Mouse (Mus musculus): ENCODE measurements around the gene Zfyve19. TPM values are rescaled to one million over a fixed set of nuclear protein-coding genes. Genes with fewer than 3 reads are reported as not detected.

Gene Zfyve19
- polyA plus RNA-seq, 1 experiment from 2014 or later, result 55.0 TPM

GRCm38 (mm10) chr2:119250826-119251478, 42.5 kb downstream of the Zfyve19 start:
- ATAC-seq (ENCODE audit: insufficient number of reproducible peaks, low FRiP score, low TSS enrichment, low read depth), result peak; percentile 52
- no peak overlapping the region for H3K4me3 ChIP-seq (ENCODE audit: low read depth, low read length)
- H3K36me3 ChIP-seq (ENCODE audit: control insufficient read depth, insufficient read depth, low read length), result no peaks in the 10 kb centered on the region
- H3K9ac ChIP-seq (ENCODE audit: low read length), result no peak overlapping the region
- 15% methylated on average over 11 of the region's 11 CpGs for WGBS
- peaks cover 7% of the 10 kb centered on the region; the same call in 1 of the 2 replicates for H3K27me3 ChIP-seq (ENCODE audit: control insufficient read depth, insufficient read depth, low read length)
- 0 out of 2 replicates have a peak, but pooled peaks cover 2% of the 10 kb centered on the region for H3K4me1 ChIP-seq (ENCODE audit: control insufficient read depth, insufficient read depth, low read length)
- no peak overlapping the region for H3K27ac ChIP-seq (replicated peaks; ENCODE audit: low read depth, low read length)
- H3K9me3 ChIP-seq (ENCODE audit: control insufficient read depth, low read length), result no peaks in the 10 kb centered on the region
- peak; percentile 93 for DNase-seq (ENCODE audit: low spot score)
- no peak overlapping the region for H3K4me2 ChIP-seq (ENCODE audit: low read depth, severe bottlenecking)

GRCm38 (mm10) chr2:119254976-119255375, 46.6 kb downstream of the Zfyve19 start:
- no peak for DNase-seq (ENCODE audit: low spot score)
- H3K4me2 ChIP-seq (ENCODE audit: low read depth, severe bottlenecking), result no peak overlapping the region
- no peaks in the 10 kb centered on the region for H3K4me1 ChIP-seq (ENCODE audit: control insufficient read depth, insufficient read depth, low read length)
- no peak overlapping the region for H3K27ac ChIP-seq (replicated peaks; ENCODE audit: low read depth, low read length)
- no peak overlapping the region for H3K4me3 ChIP-seq (ENCODE audit: low read depth, low read length)
- no peak for ATAC-seq (ENCODE audit: insufficient number of reproducible peaks, low FRiP score, low TSS enrichment, low read depth)
- H3K9ac ChIP-seq (ENCODE audit: low read length), result no peak overlapping the region
- peaks cover 7% of the 10 kb centered on the region; the same call in 1 of the 2 replicates for H3K27me3 ChIP-seq (ENCODE audit: control insufficient read depth, insufficient read depth, low read length)
- H3K36me3 ChIP-seq (ENCODE audit: control insufficient read depth, insufficient read depth, low read length), result no peaks in the 10 kb centered on the region
- WGBS, result 27% methylated on average over 7 of the region's 7 CpGs
- no peaks in the 10 kb centered on the region for H3K9me3 ChIP-seq (ENCODE audit: control insufficient read depth, low read length)

DNA sequence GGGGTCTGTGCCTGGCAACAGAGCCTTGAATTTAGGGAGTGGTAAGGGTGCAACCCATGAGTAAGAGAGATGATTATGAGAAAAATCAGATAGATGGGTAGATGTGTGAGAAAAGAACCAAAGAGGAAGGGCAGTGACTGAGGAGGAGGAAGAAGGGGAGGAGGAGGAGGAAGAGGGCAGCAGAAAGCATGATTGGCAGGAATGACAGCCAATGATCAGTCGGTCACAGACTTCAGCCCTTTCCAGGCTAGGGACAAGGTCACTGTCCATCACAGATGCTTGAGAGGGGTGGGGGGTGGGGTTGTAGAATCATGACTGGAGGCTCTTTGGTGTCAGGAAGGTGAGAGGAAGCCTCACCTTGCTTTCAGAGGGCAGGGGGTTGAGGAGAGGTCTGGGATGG, 52.1 kb downstream of the Zfyve19 start:
- Histone ChIP-seq H3K4me2 (ENCODE audit: low read depth, severe bottlenecking) (no peak overlapping the region), H3K4me3 (ENCODE audit: low read depth, low read length) (no peak overlapping the region), H3K9ac (ENCODE audit: low read length) (no peak overlapping the region), H3K36me3 (ENCODE audit: control insufficient read depth, insufficient read depth, low read length) (no peaks in the 10 kb centered on the region), H3K4me1 (ENCODE audit: control insufficient read depth, insufficient read depth, low read length) (peaks cover 6% of the 10 kb centered on the region), H3K27ac (replicated peaks; ENCODE audit: low read depth, low read length) (no peak overlapping the region), H3K9me3 (ENCODE audit: control insufficient read depth, low read length) (no peaks in the 10 kb centered on the region), H3K27me3 (ENCODE audit: control insufficient read depth, insufficient read depth, low read length) (0 out of 2 replicates have a peak, but pooled peaks cover under 1% of the 10 kb centered on the region)
- WGBS, result 72% methylated on average over 1 of the region's 1 CpGs
- DNase-seq (ENCODE audit: low spot score) (no peak), ATAC-seq (ENCODE audit: insufficient number of reproducible peaks, low FRiP score, low TSS enrichment, low read depth) (no peak)

DNA sequence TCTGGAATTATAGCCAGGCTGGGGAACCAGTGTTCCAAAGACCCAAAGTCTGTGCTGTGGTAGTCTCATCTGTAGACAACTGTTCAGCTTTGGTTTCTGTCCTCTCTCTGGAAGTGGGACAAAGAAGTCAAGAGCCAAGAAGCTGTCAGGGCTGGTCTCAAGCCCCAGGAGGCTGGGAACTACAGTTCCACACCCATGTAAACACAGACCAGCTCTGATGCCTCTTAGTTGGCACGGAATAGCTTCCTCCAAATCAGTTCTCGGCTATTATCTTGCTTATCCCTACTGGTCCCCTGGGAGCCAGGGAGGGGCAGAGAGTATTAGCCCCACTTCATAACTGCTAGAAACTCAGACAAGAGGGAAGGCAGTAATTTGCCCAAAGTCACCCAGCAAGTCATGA, 52.9 kb downstream of the Zfyve19 start:
- H3K27me3 ChIP-seq (ENCODE audit: control insufficient read depth, insufficient read depth, low read length), result no peaks in the 10 kb centered on the region
- no peak overlapping the region for H3K9ac ChIP-seq (ENCODE audit: low read length)
- H3K4me1 ChIP-seq (ENCODE audit: control insufficient read depth, insufficient read depth, low read length), result peaks cover 6% of the 10 kb centered on the region
- H3K4me2 ChIP-seq (ENCODE audit: low read depth, severe bottlenecking), result no peak overlapping the region
- DNase-seq (ENCODE audit: low spot score) (no peak), ATAC-seq (ENCODE audit: insufficient number of reproducible peaks, low FRiP score, low TSS enrichment, low read depth) (no peak)
- no peak overlapping the region for H3K27ac ChIP-seq (replicated peaks; ENCODE audit: low read depth, low read length)
- no peaks in the 10 kb centered on the region for H3K9me3 ChIP-seq (ENCODE audit: control insufficient read depth, low read length)
- H3K4me3 ChIP-seq (ENCODE audit: low read depth, low read length), result no peak overlapping the region
- 73% methylated on average over 2 of the region's 2 CpGs for WGBS
- H3K36me3 ChIP-seq (ENCODE audit: control insufficient read depth, insufficient read depth, low read length), result no peaks in the 10 kb centered on the region

DNA sequence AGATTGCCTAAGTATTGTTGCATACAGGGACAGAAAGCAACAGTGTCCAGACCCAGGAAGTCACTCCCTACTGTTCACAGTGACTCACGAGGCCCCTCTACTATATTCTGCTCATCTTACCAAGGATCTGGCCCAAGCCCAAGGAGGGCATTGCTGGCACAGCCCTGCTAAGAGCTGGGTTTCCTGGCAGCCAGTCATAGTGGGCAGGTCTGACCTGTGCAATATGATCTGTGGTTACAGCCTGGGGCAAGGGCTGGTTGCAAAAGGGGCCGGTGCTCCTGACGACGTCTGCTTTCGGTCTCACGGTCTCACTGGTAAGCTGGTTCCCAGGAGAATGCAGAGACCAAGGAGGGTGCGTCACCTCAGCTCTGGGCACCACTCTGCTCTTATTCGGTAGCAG, 54.6 kb downstream of the Zfyve19 start:
- no peaks in the 10 kb centered on the region for H3K36me3 ChIP-seq (ENCODE audit: control insufficient read depth, insufficient read depth, low read length)
- no peak overlapping the region for H3K4me2 ChIP-seq (ENCODE audit: low read depth, severe bottlenecking)
- H3K4me1 ChIP-seq (ENCODE audit: control insufficient read depth, insufficient read depth, low read length), result peaks cover 6% of the 10 kb centered on the region
- no peaks in the 10 kb centered on the region for H3K27me3 ChIP-seq (ENCODE audit: control insufficient read depth, insufficient read depth, low read length)
- no peak for DNase-seq (ENCODE audit: low spot score)
- no peak overlapping the region for H3K4me3 ChIP-seq (ENCODE audit: low read depth, low read length)
- no peaks in the 10 kb centered on the region for H3K9me3 ChIP-seq (ENCODE audit: control insufficient read depth, low read length)
- 23% methylated on average over 8 of the region's 8 CpGs for WGBS
- 0 out of 2 replicates have a peak overlapping the region, but pooled peaks have one; percentile 18 for H3K27ac ChIP-seq (replicated peaks; ENCODE audit: low read depth, low read length)
- 0 out of 2 replicates have a peak overlapping the region, but pooled peaks have one; percentile 34 for H3K9ac ChIP-seq (ENCODE audit: low read length)
- no peak for ATAC-seq (ENCODE audit: insufficient number of reproducible peaks, low FRiP score, low TSS enrichment, low read depth)

- H3K9me3 ChIP-seq (ENCODE audit: control insufficient read depth, low read length), result no peaks in the 10 kb centered on the region
- WGBS, result 84% methylated on average over 5 of the region's 5 CpGs
- H3K27me3 ChIP-seq (ENCODE audit: control insufficient read depth, insufficient read depth, low read length), result no peaks in the 10 kb centered on the region
Measured at GRCm38 (mm10) chr2:119263813-119264212, 55.4 kb downstream of the Zfyve19 start.

More at GRCm38 (mm10) chr2:119263813-119264212, 55.4 kb downstream of the Zfyve19 start:
- Histone ChIP-seq H3K36me3 (ENCODE audit: control insufficient read depth, insufficient read depth, low read length) (no peaks in the 10 kb centered on the region), H3K4me1 (ENCODE audit: control insufficient read depth, insufficient read depth, low read length) (peaks cover 6% of the 10 kb centered on the region), H3K27ac (replicated peaks; ENCODE audit: low read depth, low read length) (no peak overlapping the region), H3K4me2 (ENCODE audit: low read depth, severe bottlenecking) (no peak overlapping the region), H3K9ac (ENCODE audit: low read length) (no peak overlapping the region), H3K4me3 (ENCODE audit: low read depth, low read length) (no peak overlapping the region)
- ATAC-seq (ENCODE audit: insufficient number of reproducible peaks, low FRiP score, low TSS enrichment, low read depth), result no peak
- no peak for DNase-seq (ENCODE audit: low spot score)

Other genes with a start within 250 kb of the Zfyve19 start
- 19.8 and 20.7 TPM in 2 replicates for gene Ccdc32, start 179.2 kb upstream of the Zfyve19 start, polyA plus RNA-seq (2014; fragmentation: Nextera tagmentation; extraction: Ambion mirVana)
- 6.1 and 7.2 TPM in 2 replicates for gene Rpusd2, start 173.8 kb upstream of the Zfyve19 start, polyA plus RNA-seq (2014; fragmentation: Nextera tagmentation; extraction: Ambion mirVana)
- 38.4 and 40.4 TPM in 2 replicates for gene Knl1, start 161.5 kb upstream of the Zfyve19 start, polyA plus RNA-seq (2014; fragmentation: Nextera tagmentation; extraction: Ambion mirVana)
- 80.3 and 81.0 TPM in 2 replicates for gene Rad51, start 95.8 kb upstream of the Zfyve19 start, polyA plus RNA-seq (2014; fragmentation: Nextera tagmentation; extraction: Ambion mirVana)
- gene Rmdn3, start 51.6 kb upstream of the Zfyve19 start, polyA plus RNA-seq (2014; fragmentation: Nextera tagmentation; extraction: Ambion mirVana), result 45.9 and 49.5 TPM in 2 replicates
- gene Gchfr, start 40.8 kb upstream of the Zfyve19 start, polyA plus RNA-seq (2014; fragmentation: Nextera tagmentation; extraction: Ambion mirVana), result 6.7 and 7.3 TPM in 2 replicates
- gene Gm14137, start 34.1 kb upstream of the Zfyve19 start, polyA plus RNA-seq (2014; fragmentation: Nextera tagmentation; extraction: Ambion mirVana), result 0.35 and 0.44 TPM in 2 replicates
- gene Dnajc17, start 178 bp downstream of the Zfyve19 start, polyA plus RNA-seq (2014; fragmentation: Nextera tagmentation; extraction: Ambion mirVana), result 28.7 and 29.0 TPM in 2 replicates
- 0.20 TPM in 1 of 2 replicates, not detected in the other for gene Ppp1r14d, start 21.3 kb downstream of the Zfyve19 start, polyA plus RNA-seq (2014; fragmentation: Nextera tagmentation; extraction: Ambion mirVana)
- 6.1 and 8.0 TPM in 2 replicates for gene Spint1, start 28.7 kb downstream of the Zfyve19 start, polyA plus RNA-seq (2014; fragmentation: Nextera tagmentation; extraction: Ambion mirVana)
- 2.7 and 4.3 TPM in 2 replicates for gene Rhov, start 62.7 kb downstream of the Zfyve19 start, polyA plus RNA-seq (2014; fragmentation: Nextera tagmentation; extraction: Ambion mirVana)
- 12.1 and 14.6 TPM in 2 replicates for gene Vps18, start 80.1 kb downstream of the Zfyve19 start, polyA plus RNA-seq (2014; fragmentation: Nextera tagmentation; extraction: Ambion mirVana)
- 3.1 and 3.4 TPM in 2 replicates for gene Dll4, start 117.2 kb downstream of the Zfyve19 start, polyA plus RNA-seq (2014; fragmentation: Nextera tagmentation; extraction: Ambion mirVana)
- 0.57 and 0.69 TPM in 2 replicates for gene Chac1, start 142.6 kb downstream of the Zfyve19 start, polyA plus RNA-seq (2014; fragmentation: Nextera tagmentation; extraction: Ambion mirVana)

All from limb, embryonic 11.5 days (tissue).